In genomic region chr4:65217651-65218364, GRCm38 (mm10) we compare ENCODE assay signal across 13 mouse cellular contexts.
DNase-seq lines count a peak whose midpoint lies in the region; ATAC-seq and TF ChIP-seq lines count a peak whose summit lies in the region.
"Had no signal": no experiment of that assay in that cellular context is flagged by ENCODE, and none has a peak within 500 bp of the region (broad histone marks: within the 10 kb centered on the region; RNA-seq: fewer than 3 reads in every experiment).

No protein-coding gene starts in this region.

- no peaks in the 10 kb centered on the region for H3K36me3 ChIP-seq in stomach, embryonic 14.5 days (ENCODE audit: control insufficient read depth, insufficient read depth, low read length)
- H3K36me3 ChIP-seq in stomach, postnatal 0 days (ENCODE audit: control insufficient read depth, insufficient read depth, low read length) = no peaks in the 10 kb centered on the region
- H3K36me3 ChIP-seq: G1E; heart, embryonic 10.5 days; liver, embryonic 12.5 days had no signal

- TF ChIP-seq CTCF in stomach, postnatal 0 days (IDR thresholded peaks at IDR 0.05; ENCODE audit: low read depth) = no peak

- TF ChIP-seq EP300 in stomach, postnatal 0 days (optimal IDR thresholded peaks at IDR 0.05) = no peak

- no peak for DNase-seq in cerebellum, postnatal 25 days
- DNase-seq in kidney, adult 11 months = peak; percentile 15
- no peak for DNase-seq in kidney, postnatal 36 days
- no peak for DNase-seq in stomach, postnatal 0 days (ENCODE audit: low spot score)
- DNase-seq in yolk sac, embryonic 10.5 days (ENCODE audit: low spot score) = peak; percentile 5
- no peak for DNase-seq in ovary, adult 18-20 months (ENCODE audit: low spot score)
- DNase-seq: cerebellum, adult 11-12 months; right cerebral cortex, adult 18-20 months had no signal

- H3K27ac ChIP-seq in stomach, embryonic 14.5 days (ENCODE audit: low read length) = no peak overlapping the region; the same call in 1 of the 2 replicates
- no peak overlapping the region for H3K27ac ChIP-seq in stomach, postnatal 0 days (replicated peaks)
- H3K27ac ChIP-seq: heart, embryonic 10.5 days; liver, embryonic 12.5 days had no signal

- H3K9ac ChIP-seq in stomach, embryonic 14.5 days (replicated peaks; ENCODE audit: low read depth, low read length) = no peak overlapping the region
- no peak overlapping the region for H3K9ac ChIP-seq in stomach, postnatal 0 days (ENCODE audit: low read length)
- H3K9ac ChIP-seq: liver, embryonic 12.5 days had no signal

- H3K4me2 ChIP-seq in stomach, embryonic 14.5 days (replicated peaks; ENCODE audit: low read depth, low read length) = peak overlapping the region; percentile 14; the same call in 1 of the 2 replicates
- H3K4me2 ChIP-seq in stomach, postnatal 0 days (replicated peaks; ENCODE audit: low read depth) = no peak overlapping the region
- H3K4me2 ChIP-seq: liver, embryonic 12.5 days had no signal

- no peak overlapping the region for H3K4me3 ChIP-seq in stomach, embryonic 14.5 days (ENCODE audit: low read depth, low read length)
- H3K4me3 ChIP-seq in stomach, postnatal 0 days (ENCODE audit: low read depth, low read length) = no peak overlapping the region
- H3K4me3 ChIP-seq: heart, embryonic 10.5 days; liver, embryonic 12.5 days had no signal

- H3K9me3 ChIP-seq in stomach, embryonic 14.5 days (ENCODE audit: control insufficient read depth, low read depth, low read length) = no peaks in the 10 kb centered on the region
- no peaks in the 10 kb centered on the region for H3K9me3 ChIP-seq in stomach, postnatal 0 days (ENCODE audit: control insufficient read depth, low read length)
- H3K9me3 ChIP-seq: G1E; heart, embryonic 10.5 days; liver, embryonic 12.5 days had no signal

- no peaks in the 10 kb centered on the region for H3K27me3 ChIP-seq in stomach, embryonic 14.5 days (ENCODE audit: control insufficient read depth, insufficient read depth, low read length)
- no peaks in the 10 kb centered on the region for H3K27me3 ChIP-seq in stomach, postnatal 0 days (ENCODE audit: control insufficient read depth, insufficient read depth, low read length)
- H3K27me3 ChIP-seq: liver, embryonic 12.5 days had no signal

- ATAC-seq in cerebellum, adult (ENCODE audit: insufficient number of reproducible peaks, low FRiP score, low TSS enrichment) = 0 out of 2 replicates have a peak, but pooled peaks have one; percentile 20
- ATAC-seq in stomach, embryonic 14.5 days (ENCODE audit: insufficient number of reproducible peaks, insufficient read depth, low FRiP score, low read depth) = peak; percentile 37; the same call in 1 of the 2 replicates
- ATAC-seq in stomach, postnatal 0 days (ENCODE audit: low FRiP score, low TSS enrichment) = no peak
- ATAC-seq: liver, embryonic 12.5 days had no signal

- peaks cover 9% of the 10 kb centered on the region for H3K4me1 ChIP-seq in stomach, embryonic 14.5 days (ENCODE audit: control insufficient read depth, insufficient read depth, low read length)
- no peaks in the 10 kb centered on the region for H3K4me1 ChIP-seq in stomach, postnatal 0 days (replicated peaks; ENCODE audit: control insufficient read depth, insufficient read depth)
- H3K4me1 ChIP-seq: liver, embryonic 12.5 days had no signal

- WGBS in stomach, embryonic 14.5 days = 25% methylated on average over 9 of the region's 9 CpGs
- 23% methylated on average over 9 of the region's 9 CpGs for WGBS in stomach, postnatal 0 days

Comparison
In these comparisons a context has a peak if more than half of its experiments do, and no peak if none do; other contexts are left out.
1. DNase-seq: peak in kidney, adult 11 months (single experiment) and yolk sac, embryonic 10.5 days (single experiment); none in cerebellum, postnatal 25 days (0 of 2), kidney, postnatal 36 days (0 of 2), stomach, postnatal 0 days (single experiment) and ovary, adult 18-20 months (single experiment).